Mouse (Mus musculus) forebrain, embryonic 11.5 days (tissue): ENCODE data around the gene Nedd9. TPM values are rescaled to one million over a fixed set of nuclear protein-coding genes. Genes with fewer than 3 reads are reported as not detected.

Source experiments
- ATAC-seq: fragments of 200-750 bp; cut with Nextera tagmentation; replicated peaks from 2 replicates; pipeline ENCODE4 v1.8.0; 2017; ENCODE audit warnings: moderate TSS enrichment; ENCODE audit not compliant: low FRiP score
- DNase-seq: peaks from one replicate; pipeline ENCODE4 v3.0.0-alpha.2; 2017; ENCODE audit warnings: low spot score
- H3K27ac ChIP-seq: fragments of 300-500 bp; sonication (generic); 2 replicates; pipeline ENCODE4 v1.5.1; 2014; ENCODE audit warnings: low read depth, low read length
- H3K27me3 ChIP-seq: fragments of 300-500 bp; sonication (generic); 2 replicates; pipeline ENCODE4 v1.6.1; 2014; ENCODE audit warnings: mild to moderate bottlenecking, low read length, mixed read lengths; ENCODE audit not compliant: control insufficient read depth, insufficient read depth
- H3K36me3 ChIP-seq: fragments of 300-500 bp; sonication (generic); 2 replicates; pipeline ENCODE4 v1.6.1; 2014; ENCODE audit warnings: mild to moderate bottlenecking, low read length, moderate library complexity, mixed read lengths; ENCODE audit not compliant: control insufficient read depth, insufficient read depth
- H3K4me1 ChIP-seq: fragments of 300-500 bp; sonication (generic); replicated peaks from 2 replicates; pipeline ENCODE4 v1.6.1; 2014; ENCODE audit warnings: low read length, mixed read lengths; ENCODE audit not compliant: control insufficient read depth, insufficient read depth
- H3K4me2 ChIP-seq: fragments of 300-500 bp; sonication (generic); 2 replicates; pipeline ENCODE4 v1.6.1; 2014; ENCODE audit warnings: low read depth, mild to moderate bottlenecking, low read length, moderate library complexity, mixed read lengths; ENCODE audit not compliant: severe bottlenecking
- H3K4me3 ChIP-seq: fragments of 300-500 bp; sonication (generic); 2 replicates; pipeline ENCODE4 v1.5.1; 2014; ENCODE audit warnings: low read depth, low read length
- H3K9ac ChIP-seq: fragments of 300-500 bp; sonication (generic); 2 replicates; pipeline ENCODE4 v1.6.1; 2014; ENCODE audit warnings: low read length
- H3K9me3 ChIP-seq: fragments of 300-500 bp; sonication (generic); 2 replicates; pipeline ENCODE4 v1.6.1; 2016; ENCODE audit warnings: low read length, mixed read lengths; ENCODE audit not compliant: control insufficient read depth
- WGBS: fragments of 180-500 bp; shearing (Covaris S2); extraction: QIAGEN DNeasy Blood & Tissue Kit; methylation state at CpG from one replicate; pipeline ENCODE4 v1.1.7; 2014; 5-methylcytosine and 5-hydroxymethylcytosine counted together
- polyA plus RNA-seq: library from polyadenylated mRNA; unstranded; fragments of >200 nt; fragmentation: Nextera tagmentation; extraction: Ambion mirVana; gene quantifications from 2 replicates; pipeline ENCODE4 v1.2.1, GENCODE M21; 2014

The Nedd9 gene
- polyA plus RNA-seq, 1 experiment from 2014 or later: 27.0 TPM

DNA sequence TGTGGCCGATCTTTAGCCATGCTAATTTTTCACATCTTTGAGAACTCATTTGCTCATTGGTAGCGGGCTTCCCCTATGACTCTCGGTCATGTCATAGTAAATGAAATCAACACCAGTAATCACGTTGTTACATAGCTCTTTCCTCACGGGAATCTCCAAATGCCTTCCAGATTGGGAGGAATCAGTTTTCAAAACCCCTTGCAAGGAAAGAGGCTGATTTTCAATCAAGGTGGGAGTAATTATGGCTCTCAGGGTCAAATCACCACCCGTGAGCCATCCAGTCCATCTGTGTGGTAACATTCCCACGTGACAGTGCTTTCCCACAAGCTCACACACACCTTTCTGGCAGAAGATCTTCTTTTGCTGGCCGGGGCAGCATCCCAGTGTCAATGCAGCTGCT, 27.8 kb upstream of the Nedd9 start:
- Histone ChIP-seq H3K9me3 (no peaks in the 10 kb centered on the region), H3K27me3 (no peaks in the 10 kb centered on the region), H3K9ac (no peak overlapping the region), H3K4me2 (no peak overlapping the region), H3K4me3 (no peak overlapping the region), H3K27ac (no peak overlapping the region), H3K36me3 (no peaks in the 10 kb centered on the region), H3K4me1 (no peaks in the 10 kb centered on the region)
- no peak for DNase-seq
- no peak for ATAC-seq
- 77% methylated on average over 8 of the region's 8 CpGs for WGBS

DNA sequence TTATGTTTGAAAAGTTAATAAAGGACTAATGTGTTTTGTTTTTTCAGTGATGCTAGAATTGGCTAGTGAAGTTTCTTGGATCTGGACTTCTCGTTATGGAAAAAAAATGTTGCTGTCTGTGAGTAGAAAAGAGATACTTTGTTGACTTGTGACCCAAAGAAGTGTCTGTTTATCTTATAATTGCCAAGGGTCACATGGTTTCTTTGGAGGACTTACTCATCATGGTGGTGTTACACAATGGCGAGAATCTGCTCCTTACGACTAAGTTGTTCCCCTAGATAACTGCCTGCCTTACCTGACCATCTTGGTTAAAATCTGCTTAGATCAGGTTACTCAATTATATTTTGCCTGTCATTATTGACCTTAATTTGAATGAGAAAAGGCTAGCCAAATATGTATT, 26.3 kb upstream of the Nedd9 start:
- Histone ChIP-seq H3K4me3 (no peak overlapping the region), H3K9ac (no peak overlapping the region), H3K4me2 (no peak overlapping the region), H3K4me1 (no peaks in the 10 kb centered on the region), H3K36me3 (no peaks in the 10 kb centered on the region), H3K27me3 (no peaks in the 10 kb centered on the region), H3K27ac (no peak overlapping the region), H3K9me3 (no peaks in the 10 kb centered on the region)
- no peak for DNase-seq
- 92% methylated on average over 3 of the region's 3 CpGs for WGBS
- no peak for ATAC-seq

DNA sequence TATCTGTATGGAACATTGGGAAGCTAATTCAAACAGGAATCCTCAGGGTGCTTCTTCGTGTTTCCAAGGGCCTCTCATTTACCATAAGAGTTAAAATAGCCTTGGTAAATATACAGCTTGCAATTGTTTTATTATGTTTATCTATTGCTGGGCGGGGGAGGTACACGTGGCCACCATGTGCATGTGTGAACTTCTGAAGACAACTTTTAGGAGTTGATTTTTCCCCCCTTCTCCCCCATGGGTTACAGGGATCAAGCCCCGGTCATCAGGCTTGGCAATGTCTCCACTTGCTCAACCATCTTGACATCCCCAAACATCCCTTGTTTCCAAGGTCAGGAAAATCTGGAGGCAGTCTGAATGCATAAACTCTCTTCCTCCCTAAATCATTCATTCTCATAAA, 25.1 kb upstream of the Nedd9 start:
- no peak overlapping the region for H3K4me3 ChIP-seq
- H3K9ac ChIP-seq: no peak overlapping the region
- no peaks in the 10 kb centered on the region for H3K9me3 ChIP-seq
- ATAC-seq (no peak), DNase-seq (no peak)
- H3K4me1 ChIP-seq: no peaks in the 10 kb centered on the region
- 92% methylated on average over 4 of the region's 4 CpGs for WGBS
- no peaks in the 10 kb centered on the region for H3K36me3 ChIP-seq
- H3K27me3 ChIP-seq: no peaks in the 10 kb centered on the region
- no peak overlapping the region for H3K27ac ChIP-seq
- H3K4me2 ChIP-seq: no peak overlapping the region

DNA sequence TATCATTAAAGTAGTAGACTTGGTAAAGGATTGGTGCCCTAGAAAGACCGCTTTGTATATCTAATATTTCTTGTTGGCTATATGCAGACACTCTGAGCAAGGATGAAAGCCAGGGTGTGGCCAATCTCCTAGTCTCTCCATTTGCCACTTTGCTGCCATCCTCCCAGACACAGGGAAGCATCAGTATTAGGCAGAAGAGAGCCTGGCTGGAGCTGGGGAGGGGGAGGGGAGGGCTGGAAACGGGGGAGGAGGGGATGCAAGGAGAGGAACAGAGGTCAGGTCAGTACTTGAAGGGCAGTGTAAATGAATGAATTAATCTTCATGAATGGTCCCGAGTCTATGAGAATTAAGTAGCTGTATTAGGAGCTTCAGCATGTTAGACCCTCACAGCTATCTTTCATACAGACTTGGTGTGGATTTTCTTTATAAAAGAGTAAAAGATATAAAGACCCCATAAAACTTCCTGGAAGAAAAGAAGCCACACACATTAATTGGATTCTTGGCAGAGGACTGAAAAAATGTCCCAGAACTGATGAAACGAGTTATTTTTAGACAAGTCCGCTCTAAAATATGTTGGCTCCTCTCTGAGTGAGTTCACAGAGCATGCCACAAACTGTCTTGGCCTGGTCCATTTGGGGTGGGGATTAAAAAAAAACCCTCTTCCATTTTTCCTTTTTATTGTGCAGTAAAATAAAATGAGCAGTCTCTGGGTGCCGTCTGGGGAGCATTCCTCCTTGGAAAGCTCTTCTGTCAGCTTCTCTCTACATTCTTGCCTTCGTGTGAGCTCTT, 23.7 kb upstream of the Nedd9 start:
- Histone ChIP-seq H3K9me3 (no peaks in the 10 kb centered on the region), H3K4me3 (no peak overlapping the region), H3K36me3 (no peaks in the 10 kb centered on the region), H3K27ac (no peak overlapping the region), H3K27me3 (no peaks in the 10 kb centered on the region), H3K4me2 (no peak overlapping the region), H3K4me1 (0 out of 2 replicates have a peak, but pooled peaks cover 1% of the 10 kb centered on the region), H3K9ac (no peak overlapping the region)
- WGBS: 53% methylated on average over 7 of the region's 7 CpGs
- DNase-seq (no peak), ATAC-seq (no peak)

DNA sequence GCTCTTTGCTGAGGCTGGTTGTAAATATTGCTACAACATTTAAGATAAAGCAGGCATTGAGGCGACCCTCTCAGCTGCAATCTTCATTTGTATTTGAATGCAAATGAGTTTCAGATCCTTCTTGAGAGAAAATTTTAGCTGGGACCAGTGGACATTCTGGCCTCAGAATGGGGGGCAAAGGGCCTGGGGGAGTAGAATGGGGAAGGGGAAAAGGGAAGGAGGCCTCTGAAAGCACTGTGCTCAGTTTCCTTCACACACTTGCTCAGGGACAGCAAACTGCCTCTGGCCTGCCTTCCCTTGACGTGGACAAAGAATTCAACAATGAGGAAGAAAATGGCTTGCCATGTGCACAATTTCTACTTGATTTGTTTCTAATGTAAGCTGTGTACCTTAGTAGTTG, 18.4 kb upstream of the Nedd9 start:
- no peak overlapping the region for H3K4me3 ChIP-seq
- H3K4me1 ChIP-seq: 0 out of 2 replicates have a peak, but pooled peaks cover 2% of the 10 kb centered on the region
- DNase-seq (no peak), ATAC-seq (no peak)
- H3K27me3 ChIP-seq: no peaks in the 10 kb centered on the region
- 59% methylated on average over 2 of the region's 2 CpGs for WGBS
- H3K9ac ChIP-seq: no peak overlapping the region
- no peaks in the 10 kb centered on the region for H3K36me3 ChIP-seq
- no peak overlapping the region for H3K4me2 ChIP-seq
- H3K27ac ChIP-seq: no peak overlapping the region
- no peaks in the 10 kb centered on the region for H3K9me3 ChIP-seq

DNA sequence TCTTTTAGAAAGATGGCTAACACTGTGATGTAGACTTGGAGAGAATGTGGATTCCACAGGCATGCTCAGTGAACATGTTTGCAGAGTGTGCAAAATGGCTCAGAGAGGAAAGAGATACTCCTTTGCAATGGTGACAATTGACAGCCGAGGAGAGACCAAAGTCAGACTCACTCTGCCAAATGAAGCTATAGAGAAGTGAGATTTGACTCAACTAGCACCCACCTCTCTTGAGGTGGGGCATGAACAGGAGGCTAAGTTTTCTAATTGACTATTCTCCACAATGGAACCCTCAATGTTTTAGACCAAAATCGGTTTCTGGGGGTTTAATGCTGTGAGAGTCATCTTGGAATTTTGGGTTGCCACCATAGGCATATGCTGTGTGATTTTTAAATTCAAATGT, 17.8 kb upstream of the Nedd9 start:
- no peaks in the 10 kb centered on the region for H3K27me3 ChIP-seq
- no peak overlapping the region for H3K27ac ChIP-seq
- no peaks in the 10 kb centered on the region for H3K36me3 ChIP-seq
- DNase-seq (no peak), ATAC-seq (no peak)
- 95% methylated on average over 2 of the region's 2 CpGs for WGBS
- H3K4me3 ChIP-seq: no peak overlapping the region
- 0 out of 2 replicates have a peak, but pooled peaks cover 2% of the 10 kb centered on the region for H3K4me1 ChIP-seq
- no peak overlapping the region for H3K4me2 ChIP-seq
- no peak overlapping the region for H3K9ac ChIP-seq
- H3K9me3 ChIP-seq: no peaks in the 10 kb centered on the region

DNA sequence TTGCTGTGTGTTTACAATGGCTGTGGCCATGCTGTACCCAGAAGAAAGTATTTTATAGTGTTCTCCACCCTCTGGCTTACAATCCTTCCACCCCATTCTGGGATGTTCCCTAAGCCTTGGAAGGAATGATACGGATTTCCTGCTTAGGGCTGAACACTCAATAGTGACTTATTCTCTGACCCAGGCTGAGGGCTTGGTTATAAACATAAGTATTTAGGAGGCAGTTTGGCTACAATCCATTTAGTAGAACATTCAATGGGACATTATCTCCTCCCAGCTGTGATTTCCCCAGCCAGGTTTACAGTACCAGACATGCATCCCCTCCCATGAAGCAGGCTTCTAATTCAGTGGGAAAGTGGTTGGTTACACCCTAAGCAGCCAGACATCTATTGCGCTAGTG, 17.3 kb upstream of the Nedd9 start:
- Histone ChIP-seq H3K9me3 (no peaks in the 10 kb centered on the region), H3K36me3 (no peaks in the 10 kb centered on the region), H3K9ac (no peak overlapping the region), H3K27me3 (no peaks in the 10 kb centered on the region), H3K4me3 (no peak overlapping the region), H3K4me1 (0 out of 2 replicates have a peak, but pooled peaks cover 2% of the 10 kb centered on the region), H3K27ac (no peak overlapping the region), H3K4me2 (no peak overlapping the region)
- DNase-seq (no peak), ATAC-seq (no peak)
- 90% methylated on average over 2 of the region's 2 CpGs for WGBS

DNA sequence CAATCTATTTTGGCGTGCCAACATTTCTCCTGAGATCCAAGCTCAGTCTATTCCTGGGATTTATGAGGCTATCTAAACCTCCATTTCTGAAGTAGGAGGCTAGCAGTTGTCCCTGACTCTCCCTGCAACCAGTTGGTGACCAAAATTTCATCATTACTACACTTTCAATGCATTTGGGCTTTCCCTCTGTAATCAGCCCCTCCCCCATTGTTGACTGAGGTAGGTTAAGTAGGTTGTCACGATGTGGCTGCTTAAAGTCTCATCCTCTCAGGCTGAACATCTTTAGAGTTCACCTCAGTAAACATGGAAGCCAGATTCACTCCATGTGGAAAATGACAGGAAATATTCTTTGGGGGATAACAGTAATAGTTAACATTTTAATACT, 15.7 kb upstream of the Nedd9 start:
- no peak for DNase-seq
- Histone ChIP-seq H3K4me2 (no peak overlapping the region), H3K9me3 (no peaks in the 10 kb centered on the region), H3K27me3 (no peaks in the 10 kb centered on the region), H3K4me1 (0 out of 2 replicates have a peak, but pooled peaks cover 2% of the 10 kb centered on the region), H3K4me3 (no peak overlapping the region), H3K36me3 (no peaks in the 10 kb centered on the region), H3K27ac (no peak overlapping the region), H3K9ac (no peak overlapping the region)
- ATAC-seq: no peak
- WGBS: 83% methylated on average over 2 of the region's 2 CpGs
